Mouse (Mus musculus) right cerebral cortex, postnatal 25 days (tissue): ENCODE data around the gene Nop9.
A peak's percentile ranks its signal among the peaks of the same experiment; 100 is the strongest.

Experiments
- DNase-seq: peaks from one replicate; pipeline ENCODE4 v3.0.0; 2022

The Nop9 gene

DNA sequence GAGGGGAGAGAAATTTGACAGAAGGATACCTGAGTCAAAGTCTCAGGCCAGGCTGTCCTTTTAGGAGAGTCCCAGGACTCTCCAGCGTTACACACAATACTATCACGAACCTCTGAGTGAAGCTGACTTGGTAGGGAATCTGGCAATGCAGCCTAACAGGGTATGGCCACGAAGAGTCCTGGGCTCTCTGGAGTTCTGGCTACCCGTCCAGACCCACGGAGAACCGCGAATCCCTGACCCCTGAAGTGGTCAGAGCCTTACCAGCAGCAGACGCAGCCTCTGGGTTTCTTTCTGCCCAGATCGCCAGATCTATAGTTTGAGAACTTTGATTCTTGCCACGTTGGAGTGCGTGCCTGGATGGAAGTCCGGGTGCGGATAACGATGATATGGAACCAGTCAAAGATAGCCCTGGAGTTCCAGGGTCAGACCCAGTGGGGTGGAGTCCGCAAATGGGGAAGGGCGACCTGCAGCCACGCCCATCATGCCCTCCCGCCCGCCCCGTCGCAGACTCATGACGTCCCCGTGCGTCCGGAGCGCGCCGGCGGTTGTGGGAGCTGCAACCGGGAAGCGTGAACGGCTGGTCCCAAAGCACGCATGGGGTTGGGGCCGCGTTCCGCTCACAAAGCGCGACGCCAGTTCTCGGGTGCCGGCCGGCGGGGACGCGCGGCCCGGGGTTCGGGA lies at the start of gene Nop9, which contains the start of gene Dhrs1:
TSS of gene Nop9 (plus strand) at position 514 of the 681 bp plus-strand sequence.
TSS of gene Dhrs1 (minus strand) at position 511 of the 681 bp plus-strand sequence.
- peak; percentile 89 for DNase-seq

DNA sequence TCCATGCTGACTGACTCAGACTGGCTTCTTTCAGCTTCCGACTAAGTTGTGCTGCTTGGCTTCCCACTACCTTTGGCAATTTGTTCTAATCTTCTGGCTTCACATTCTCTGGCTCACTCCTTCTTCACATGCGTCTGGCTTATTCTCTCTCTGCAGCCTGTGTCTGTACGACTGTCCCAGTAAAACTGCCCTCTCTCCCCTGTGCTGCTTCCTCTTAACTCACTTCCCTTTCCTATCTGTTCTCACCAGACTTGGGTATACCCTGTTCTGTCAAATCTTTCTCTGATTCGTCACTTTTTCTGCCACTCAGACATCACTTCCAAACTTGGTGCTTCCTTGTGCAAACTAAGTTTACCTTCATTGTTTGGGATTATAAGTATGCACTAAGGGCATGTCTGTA lies 48.3 kb upstream of the Nop9 start:
- no peak for DNase-seq

DNA sequence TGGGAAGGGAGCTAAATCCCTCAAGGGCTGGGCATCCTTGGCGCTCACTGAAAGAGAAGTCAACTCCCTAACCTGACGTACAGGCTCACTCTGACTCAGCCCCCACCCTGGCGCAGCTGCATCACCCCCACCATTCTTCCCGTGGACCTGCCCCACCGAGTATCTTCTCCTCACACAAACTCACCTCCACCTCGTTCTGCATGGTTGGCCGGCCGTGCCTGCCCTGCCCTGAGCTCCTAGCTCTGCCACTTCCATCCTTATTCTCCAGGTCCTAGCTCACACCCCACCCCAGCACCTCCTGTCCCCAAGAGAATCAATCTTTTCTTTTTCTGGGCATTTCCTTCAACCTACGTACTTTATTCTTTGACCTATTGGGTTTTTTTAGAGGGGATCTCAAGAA lies 44.4 kb upstream of the Nop9 start:
- DNase-seq: no peak

DNA sequence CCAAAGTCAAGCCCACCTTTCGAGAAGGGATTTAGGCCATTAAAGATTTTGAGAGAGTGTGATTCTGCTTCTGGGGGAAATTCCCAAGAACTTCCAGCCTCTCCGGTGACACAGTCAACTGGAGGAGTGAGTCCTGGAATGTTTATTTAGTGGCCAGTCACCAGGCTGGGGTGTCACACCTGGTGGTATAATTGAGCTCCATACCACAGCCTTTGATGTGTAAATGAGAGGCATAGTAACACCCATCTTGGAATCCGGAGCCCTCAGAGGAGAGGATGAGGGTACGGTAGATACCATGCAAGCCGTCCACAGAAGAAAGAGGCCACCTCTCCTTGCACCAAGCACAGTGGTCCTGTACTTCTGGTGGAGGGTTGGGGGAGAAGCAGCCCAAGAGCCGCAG lies 42.7 kb upstream of the Nop9 start:
- DNase-seq: no peak

DNA sequence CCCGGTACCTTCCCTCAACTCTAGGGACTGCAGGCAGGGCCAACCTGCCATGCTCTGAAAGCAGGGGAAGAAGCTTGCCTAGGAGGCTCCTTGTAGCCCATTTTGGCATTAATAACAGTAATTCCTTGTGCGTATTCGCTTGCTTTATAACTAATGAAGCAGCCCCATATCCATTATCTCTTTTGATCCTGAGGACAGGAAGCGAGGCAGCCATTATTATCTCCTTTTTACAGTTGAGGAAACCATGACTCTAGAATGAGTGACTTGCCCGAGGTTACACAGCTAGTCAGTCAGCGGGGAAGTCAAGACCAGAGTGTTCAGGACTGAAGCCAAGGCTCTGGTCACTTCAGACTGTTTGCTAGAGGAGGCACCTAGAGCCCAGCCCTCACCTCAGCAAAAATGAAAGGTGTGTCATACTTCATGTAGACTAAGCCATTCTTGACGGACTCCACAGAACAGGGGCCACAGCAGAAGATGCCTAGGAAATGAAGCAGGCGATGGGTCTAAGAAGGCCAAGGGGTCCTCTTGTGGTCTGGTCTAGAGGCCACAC lies 39.4 kb upstream of the Nop9 start:
- no peak for DNase-seq

DNA sequence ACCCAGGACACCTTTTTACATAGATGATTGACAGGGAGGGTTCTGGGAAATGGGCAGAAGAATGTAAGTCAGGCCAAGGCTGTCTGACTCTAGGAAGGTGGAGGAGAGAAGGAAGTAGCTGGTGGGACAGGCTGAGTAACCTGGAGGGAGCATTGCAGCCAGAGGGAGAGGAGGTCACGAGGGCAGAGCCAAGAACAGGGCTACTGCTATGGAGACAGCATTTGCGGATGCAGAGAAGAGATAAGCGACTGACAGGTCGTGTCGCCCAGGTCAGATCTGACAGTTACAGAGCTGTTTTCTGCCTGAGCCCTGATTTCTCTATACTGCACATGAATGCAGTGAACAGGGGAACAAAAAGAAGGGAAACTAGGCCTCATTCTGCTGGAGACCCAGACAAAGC lies 38.1 kb upstream of the Nop9 start:
- DNase-seq: no peak

DNA sequence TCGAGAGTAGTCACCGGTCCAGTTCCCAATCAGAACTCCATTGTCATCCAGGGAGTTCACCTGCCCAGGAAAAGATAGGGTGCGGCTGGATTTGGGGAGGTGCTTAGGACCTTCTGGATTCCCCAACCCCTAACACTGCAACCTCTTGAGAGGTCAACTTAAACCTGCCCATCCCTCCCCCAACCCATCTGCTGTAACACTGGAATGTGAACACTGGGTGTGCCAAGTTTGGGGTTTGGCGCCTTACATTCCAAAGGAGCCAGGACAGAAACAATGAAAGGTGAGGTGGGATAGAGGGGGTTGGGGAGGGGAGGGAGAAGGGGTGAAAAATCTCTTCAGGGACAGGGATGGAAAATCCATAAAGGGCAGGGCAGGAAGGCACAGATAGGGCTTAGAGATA lies 36.0 kb upstream of the Nop9 start:
- no peak for DNase-seq

DNA sequence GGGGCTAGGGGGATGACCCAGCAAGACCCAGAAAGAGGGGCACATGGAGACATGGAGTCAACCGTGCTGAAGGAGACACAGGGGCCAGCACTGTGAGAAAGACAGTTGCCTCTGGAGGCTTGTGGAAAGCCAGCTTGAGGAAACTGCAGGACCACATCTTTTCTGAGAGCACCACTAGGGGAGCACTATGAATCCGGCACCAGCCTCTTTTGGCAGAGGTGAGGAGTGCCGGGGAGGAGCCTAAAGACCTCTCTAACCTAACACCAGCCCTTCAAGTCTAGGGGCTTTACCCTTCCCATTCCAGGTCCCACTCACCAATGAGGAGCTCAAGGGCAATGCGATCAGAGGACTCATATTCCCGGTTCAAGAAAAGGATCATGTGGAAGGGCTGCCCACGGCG lies 33.7 kb upstream of the Nop9 start:
- no peak for DNase-seq

DNA sequence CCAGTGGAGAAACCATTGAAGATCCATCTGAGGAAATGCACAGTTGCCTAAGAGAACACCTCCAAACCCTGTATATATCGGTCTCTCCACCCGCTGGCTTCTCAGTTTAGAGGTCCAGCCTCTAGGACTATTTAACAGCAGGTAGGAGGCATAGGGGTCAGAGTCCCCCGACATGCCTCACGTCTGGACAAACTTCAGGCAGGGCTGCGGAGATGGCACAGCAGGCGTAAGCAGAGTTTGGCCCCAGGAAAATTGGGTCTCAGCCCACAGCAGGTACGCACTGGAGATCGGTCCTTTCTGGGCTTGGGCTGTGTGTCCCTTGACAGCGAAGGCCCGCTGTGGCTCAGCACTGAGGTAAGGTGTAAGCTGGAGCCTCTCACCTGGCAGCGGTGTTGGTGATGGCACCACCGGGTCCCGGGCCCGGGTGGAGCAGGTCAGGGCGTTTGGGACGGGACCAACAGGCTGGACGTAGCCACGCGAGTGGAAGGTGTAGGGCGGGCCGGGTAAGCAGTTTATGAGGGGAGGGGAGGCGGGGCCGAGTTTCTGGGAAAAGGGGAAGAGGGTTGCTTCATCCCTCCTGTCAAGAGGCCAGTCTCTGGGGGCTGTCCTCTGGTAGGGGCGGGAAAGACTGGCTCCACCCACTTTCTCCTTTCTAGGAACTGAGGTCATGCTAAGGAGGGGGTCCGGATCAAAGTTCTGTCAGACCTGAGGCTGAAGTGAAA lies 32.3 kb upstream of the Nop9 start:
- no peak for DNase-seq

DNA sequence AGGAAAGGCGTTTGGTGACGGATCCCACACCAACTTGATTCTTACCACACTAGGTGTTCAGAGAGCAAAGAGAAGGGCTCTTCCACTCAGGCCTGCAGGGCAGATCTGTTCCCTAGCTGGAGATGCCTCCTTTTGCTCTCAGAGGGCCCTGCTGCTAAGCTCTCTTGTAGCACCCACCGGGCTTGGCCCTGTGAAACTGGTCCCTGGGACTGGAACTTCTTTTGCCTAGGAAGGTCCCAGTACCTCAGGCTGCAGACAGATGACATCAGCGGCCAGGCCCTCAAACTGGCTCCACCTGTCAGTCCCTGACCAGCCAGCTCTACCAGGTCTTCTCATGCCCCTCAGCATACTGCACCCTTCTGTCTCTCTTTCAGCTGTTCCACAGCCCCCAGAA lies 31.8 kb upstream of the Nop9 start, which contains the start of gene Tgm1:
TSS of gene Tgm1 (minus strand) at position 198 of the 394 bp plus-strand sequence.
- DNase-seq: no peak

DNA sequence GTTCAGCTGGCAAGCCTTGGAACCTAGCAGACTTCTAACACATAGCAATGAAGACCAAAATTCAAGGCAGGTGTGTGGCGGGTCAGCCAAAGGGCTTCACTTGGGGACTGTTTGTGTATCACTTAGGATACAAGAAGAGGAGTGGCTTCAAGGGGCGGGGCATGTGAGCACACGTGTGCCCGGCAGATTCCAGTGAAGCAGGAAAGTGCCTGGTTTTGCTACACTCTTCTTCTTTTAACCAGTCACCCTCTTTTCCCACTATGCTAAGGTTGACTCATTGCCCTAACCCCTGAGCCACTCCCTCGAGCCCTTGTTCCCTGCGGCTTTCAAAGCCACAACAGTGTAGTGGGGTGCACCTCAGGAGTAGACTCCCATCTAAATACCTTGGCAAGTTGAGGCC lies 30.6 kb upstream of the Nop9 start:
- DNase-seq: no peak

DNA sequence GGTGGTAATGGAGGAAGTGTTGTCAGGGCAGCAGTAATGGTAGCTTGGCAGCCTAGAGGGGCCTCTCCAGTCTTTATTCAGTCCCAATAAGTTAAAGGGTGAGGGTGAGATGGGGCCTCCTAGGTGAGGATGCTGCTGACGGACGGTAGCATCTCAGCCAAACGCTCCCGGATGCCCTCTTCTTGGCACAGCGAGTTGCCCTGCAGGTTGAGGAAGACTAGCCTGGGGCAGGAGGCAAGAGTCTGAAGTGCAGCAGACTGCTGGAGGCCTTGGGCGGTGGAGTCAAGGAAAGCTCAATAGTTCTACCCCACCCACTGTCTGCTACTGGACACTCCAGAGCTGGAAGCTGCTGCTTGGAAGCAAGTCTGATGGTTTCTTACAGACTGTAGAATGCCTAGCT lies 29.2 kb upstream of the Nop9 start:
- no peak for DNase-seq

DNA sequence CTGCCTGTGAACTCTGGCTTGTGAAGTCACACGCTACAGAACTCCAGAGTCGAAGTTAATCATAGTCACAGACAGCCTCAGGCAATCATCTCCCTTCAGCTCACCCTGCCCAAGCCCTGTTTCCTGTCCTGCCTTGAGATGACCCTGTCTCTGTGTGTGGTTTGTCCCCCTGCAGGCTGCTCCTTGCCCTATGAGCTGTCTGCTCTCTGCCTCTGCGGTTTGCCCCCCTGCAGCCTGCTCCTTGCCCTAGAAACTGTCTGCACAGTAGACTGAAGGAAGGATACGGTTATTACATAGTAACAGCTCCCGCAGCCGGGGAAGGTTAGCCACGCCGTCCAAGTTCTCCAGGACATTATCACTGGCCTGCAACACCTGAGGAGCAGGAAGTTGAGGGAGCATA lies 28.6 kb upstream of the Nop9 start:
- DNase-seq: no peak

DNA sequence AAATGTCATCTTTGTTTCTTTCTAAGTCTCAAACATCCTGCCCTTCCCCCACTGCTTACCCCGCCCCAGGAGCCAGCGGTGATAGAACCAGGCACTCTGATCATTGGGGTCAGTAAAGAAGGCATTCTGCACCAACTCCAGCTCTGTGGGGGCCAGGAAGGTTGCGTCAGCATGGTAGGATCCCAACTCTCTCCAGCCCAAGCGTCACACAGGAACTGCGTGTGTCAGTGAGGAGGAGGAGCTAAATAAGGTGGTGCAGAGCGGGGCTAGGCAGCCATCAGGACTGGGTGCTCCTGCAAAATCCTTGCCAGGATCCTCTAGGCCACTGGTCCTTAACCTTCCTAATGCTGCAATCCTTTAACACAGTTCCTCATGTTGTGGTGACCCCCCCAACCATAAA lies 25.8 kb upstream of the Nop9 start:
- no peak for DNase-seq

DNA sequence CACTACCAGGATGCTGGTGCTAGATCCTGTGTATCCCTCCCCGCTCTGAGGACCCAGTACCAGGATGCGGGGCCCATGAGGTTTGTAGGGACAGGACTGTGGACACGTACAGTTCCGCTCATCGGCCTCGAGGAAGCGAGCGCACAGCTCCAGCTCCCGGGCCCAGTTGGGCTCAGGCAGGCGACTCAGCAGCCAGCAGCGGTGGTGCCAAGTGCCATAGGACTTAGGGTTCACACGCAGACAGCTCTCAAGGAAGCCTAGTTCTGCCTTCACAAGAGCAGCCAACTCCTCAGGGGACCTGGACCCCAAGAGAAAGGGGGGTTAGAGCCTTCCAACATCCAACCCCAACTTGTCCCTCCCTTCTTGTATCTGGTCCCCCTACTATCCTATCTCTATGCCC lies 24.8 kb upstream of the Nop9 start:
- DNase-seq: no peak

DNA sequence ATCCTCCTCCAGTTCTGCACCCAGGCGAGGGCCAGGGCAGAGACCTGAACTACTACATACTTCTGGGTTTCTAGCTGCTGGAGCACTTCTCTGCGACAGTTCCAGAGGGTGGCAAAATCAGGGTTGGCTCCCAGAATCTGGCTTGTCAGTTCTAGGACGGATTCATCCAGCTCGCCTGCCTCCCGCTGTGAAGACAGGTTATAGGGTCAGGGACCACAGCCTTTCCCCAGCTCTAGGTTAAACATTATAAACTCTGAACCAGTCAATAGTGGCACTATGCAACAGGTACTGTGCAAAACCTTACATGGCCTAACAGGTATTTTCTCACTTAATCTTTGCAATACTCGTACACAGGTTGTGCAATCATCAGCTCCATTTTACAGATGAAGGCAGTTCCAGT lies 24.4 kb upstream of the Nop9 start:
- DNase-seq: no peak

DNA sequence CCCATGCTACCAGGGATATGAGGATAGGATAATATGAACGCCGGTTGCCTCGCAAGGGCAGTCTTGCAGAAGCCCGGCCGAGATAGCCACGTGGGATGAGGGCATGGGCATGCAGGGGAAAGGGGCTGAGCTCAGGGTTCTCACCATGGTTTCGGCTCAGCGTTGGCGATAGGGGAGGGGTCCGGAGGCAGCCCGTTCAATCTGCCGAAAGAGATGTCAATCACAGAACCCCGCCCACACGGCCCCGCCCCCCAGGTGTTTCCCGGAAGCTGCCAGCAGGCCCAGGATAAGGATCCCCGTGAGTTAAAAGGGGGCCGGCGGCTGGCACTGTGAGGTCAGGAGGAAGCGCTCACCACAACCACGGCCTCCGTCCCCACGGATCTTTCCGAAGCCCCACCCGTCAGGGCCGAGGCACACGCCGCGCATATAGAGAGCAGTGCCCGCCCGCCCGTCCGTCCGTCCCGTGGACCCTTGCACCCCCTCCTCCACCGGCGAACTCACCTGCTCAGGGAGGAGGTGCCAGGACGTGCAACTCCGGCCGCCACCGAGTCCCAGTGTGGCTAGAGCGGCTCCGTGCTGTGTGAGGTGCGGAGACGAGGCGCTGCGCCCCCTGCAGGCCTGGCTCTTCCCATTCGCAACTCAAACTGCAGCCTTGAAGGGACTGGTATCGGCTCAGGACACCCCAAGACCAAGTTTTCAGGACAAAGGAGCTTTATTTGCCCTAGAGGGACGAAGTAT lies 23.6 kb upstream of the Nop9 start, which contains the start of gene Rabggta:
TSS of gene Rabggta (minus strand) at position 564 of the 738 bp plus-strand sequence.
- peak; percentile 90 for DNase-seq

DNA sequence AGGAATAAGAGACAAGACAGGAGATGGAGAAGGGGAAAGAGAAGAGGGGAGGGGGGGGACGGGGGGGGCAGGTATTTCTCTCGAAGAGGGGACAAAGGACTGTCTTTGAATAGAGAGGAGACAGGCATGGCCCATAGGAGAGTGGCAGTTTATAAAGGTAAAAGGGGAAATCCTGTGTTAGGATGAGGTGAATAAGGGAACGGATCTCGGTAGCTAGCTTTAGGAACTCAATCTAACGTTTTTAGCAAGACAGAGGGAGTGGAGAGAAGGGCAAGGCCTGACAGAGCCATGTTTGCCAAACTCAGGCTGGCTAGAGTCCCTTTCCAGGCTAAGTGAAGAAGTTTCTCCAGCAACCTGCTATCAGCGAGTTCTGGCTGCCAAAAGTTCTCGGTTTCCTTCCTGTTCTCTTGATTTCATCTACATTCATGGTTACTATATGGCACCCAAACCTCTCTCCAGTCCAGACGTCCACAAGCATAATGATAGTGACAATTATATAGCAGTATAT lies 23.0 kb upstream of the Nop9 start:
- no peak for DNase-seq

DNA sequence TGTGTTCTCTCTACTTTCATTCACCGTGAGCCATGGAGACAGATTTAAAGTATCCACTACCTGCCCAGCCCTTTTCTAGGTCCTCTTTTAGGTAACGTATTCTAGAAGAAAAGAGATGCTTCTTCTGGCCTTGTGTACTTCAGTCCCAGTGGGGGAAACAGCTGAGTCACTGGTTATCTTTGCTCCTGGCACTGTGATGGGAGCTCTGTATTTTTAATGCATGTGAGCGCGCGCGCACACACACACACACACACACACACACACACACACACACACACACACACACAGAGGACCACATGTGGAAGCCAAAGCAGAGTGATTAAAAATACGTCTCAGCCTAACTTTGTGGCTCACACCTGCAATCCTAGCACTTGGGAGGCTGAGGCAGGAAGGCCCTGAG lies 22.1 kb upstream of the Nop9 start:
- no peak for DNase-seq

DNA sequence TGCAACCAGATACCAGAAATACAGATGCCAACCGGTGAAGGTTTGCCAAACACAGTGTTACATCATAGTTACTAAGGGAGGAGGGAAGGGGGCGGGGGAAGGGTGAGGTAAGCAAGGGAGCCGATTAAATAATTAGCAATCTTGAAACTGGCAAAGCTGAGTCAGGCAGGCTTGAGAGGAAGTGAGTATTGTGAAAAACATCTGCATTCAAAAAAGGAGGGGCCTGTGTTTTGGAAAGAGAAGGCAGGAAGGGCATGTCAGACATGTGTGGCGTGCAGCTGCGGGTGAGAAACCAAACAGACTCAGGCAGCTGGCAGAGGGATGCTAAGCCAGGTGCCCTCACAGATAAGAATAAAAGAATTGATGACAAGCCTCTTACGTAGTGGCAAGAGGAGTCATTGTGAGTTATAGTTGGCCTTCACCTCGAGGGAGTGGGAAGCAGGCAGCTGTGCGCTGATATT lies 21.1 kb upstream of the Nop9 start:
- no peak for DNase-seq

DNA sequence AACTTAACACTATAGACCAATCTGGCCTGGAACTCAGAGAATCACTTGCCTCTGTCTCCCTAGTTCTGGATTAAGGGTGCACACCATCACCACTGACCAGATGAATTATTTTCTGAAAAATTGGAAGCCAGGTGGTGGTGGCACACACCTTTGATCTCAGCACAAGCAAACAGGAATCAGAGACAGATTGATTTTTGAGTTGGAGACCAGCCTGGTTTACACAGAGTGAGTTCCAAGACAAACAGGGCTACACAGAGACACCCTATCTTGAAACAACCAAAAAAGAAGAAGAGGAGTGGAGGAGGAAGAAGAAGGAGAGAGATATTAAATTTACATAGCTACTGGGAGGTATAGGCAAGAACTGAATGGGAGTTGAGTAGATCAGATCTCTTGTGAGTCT lies 19.2 kb upstream of the Nop9 start:
- no peak for DNase-seq

DNA sequence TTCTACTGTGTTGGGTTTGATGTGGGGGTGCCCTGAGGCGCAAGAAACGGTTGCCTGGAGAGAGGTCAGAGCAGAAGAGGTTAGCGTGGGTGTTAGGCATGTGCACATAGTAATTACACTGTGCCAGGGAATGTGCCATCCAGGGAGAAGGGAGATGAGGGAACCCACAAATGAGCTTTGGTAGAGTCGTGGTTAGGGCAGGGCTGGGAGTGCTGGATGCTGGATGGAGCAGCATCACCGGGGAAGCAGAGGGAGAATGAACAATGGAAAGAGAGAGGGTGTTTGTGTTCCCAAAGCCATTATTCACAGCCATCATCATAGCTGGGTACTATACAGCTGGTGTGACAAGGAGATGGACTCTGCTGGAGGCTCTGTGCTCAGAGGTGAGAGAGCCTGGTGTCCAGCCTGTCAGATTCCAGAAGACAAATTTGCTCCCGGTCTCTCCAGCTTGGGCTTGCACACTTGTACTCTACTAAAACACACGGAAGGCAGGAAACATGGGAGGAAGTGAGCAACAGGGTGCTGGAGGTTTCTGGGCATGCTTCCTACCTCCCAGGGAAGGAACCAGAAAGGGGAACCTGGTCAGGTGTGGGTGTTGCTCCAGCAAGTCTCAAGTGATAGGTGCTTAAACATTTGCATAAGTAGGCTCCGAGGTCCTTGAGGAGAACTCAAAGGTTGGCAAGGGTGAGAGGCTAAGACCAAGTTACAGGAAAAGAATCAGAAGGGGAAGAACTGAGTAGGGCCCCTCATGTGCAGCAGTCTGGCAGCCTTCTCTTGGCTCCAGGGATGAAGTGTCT lies 17.4 kb upstream of the Nop9 start:
- DNase-seq: no peak
